Mouse (Mus musculus) ES-E14 (cell line): ENCODE measurements around the gene Srrd.

Experiments used
- CHD2 ChIP-seq: IDR thresholded peaks from 2 replicates; pipeline ENCODE4 v1.6.1; 2014; ENCODE audit warnings: mild to moderate bottlenecking, low read depth, low read length, inconsistent platforms
- MAFK ChIP-seq: IDR thresholded peaks from 2 replicates; pipeline ENCODE4 v1.6.1; 2014; ENCODE audit warnings: mild to moderate bottlenecking, low read depth, low read length, inconsistent platforms; ENCODE audit not compliant: insufficient read depth
- ZC3H11A ChIP-seq: IDR thresholded peaks from 2 replicates; pipeline ENCODE4 v1.6.1; 2012; ENCODE audit warnings: low read depth, mild to moderate bottlenecking, inconsistent platforms, low read length, borderline replicate concordance
- ZNF384 ChIP-seq: IDR thresholded peaks from 2 replicates; pipeline ENCODE4 v1.6.1; 2012; ENCODE audit warnings: low read depth, low read length, inconsistent platforms

DNA sequence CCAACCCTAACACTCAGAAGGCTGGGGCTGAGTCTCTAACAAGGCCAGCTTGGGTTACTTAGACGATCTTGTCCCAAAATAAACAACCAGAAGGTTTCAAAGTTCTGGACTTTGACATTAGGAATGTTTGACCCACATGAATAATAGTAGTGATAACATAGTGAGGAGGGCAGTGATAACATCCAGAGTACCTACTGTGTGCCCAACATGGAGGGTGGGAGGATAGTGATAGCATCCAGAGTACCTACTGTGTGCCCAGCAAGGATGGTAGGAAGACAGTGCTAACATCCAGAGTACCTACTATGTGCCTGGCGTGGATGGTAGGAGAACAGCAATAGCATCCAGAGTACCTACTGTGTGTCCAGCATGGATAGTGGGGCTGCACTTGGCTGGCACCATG, 49.0 kb downstream of the Srrd start:
- TF ChIP-seq CHD2 (no peak), MAFK (no peak), ZNF384 (no peak), ZC3H11A (no peak)
